Comparison of ENCODE assay signal across 8 mouse cellular contexts in the genomic region with DNA sequence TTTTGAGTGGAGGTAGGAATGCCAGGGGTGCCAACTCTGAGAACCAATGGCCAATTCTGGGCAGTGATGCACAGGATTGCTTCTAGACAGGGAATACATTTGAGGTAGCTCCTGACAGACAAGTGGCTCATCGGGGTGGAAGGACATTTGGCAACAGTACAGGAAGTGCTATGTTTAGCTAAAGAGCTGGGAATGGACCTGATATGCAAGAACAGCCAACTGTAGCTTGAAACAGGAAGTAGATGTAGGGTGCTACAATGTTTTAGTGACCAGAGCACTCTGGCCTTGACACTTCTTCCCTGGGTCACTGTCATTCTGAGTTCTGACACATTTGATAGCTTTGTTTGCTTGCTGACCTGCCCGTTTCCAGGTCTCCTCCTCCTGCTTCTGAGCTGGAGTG. TPM values are rescaled to one million over a fixed set of nuclear protein-coding genes. Genes with fewer than 3 reads are reported as not detected.
DNase-seq lines count a peak whose midpoint lies in the region; ATAC-seq and TF ChIP-seq lines count a peak whose summit lies in the region.
"Had no signal": no experiment of that assay in that cellular context is flagged by ENCODE, and none has a peak within 500 bp of the region (broad histone marks: within the 10 kb centered on the region; RNA-seq: fewer than 3 reads in every experiment).

No protein-coding gene starts in this region.

- peak in 1 of 2 experiments; percentile 3 for DNase-seq in layer of hippocampus, adult 2 months (ENCODE audit: low spot score in 2 of 2)
- no peak for DNase-seq in layer of hippocampus, adult 8-10 months (ENCODE audit: low spot score in 2 of 2)
- DNase-seq in skeletal muscle tissue, adult 2 months (ENCODE audit: low read depth, low spot score): peak; percentile 18
- no peak for DNase-seq in midbrain, embryonic 11.5 days (ENCODE audit: low spot score, missing footprints)
- DNase-seq in left cerebral cortex, postnatal 4 days: no peak

- TF ChIP-seq CTCF in layer of hippocampus, adult 2 months (conservative IDR thresholded peaks at IDR 0.05): no peak

- no peak overlapping the region for H3K4me2 ChIP-seq in midbrain, embryonic 11.5 days
- H3K4me2 ChIP-seq: limb, embryonic 13.5 days had no signal

- H3K4me1 ChIP-seq in brown adipose tissue, adult 24 weeks (ENCODE audit: control insufficient read depth, insufficient read depth, insufficient read length, low read length): peaks cover 8% of the 10 kb centered on the region
- H3K4me1 ChIP-seq in midbrain, embryonic 11.5 days (ENCODE audit: control insufficient read depth, insufficient read depth, low read length): peaks cover 14% of the 10 kb centered on the region

- H3K36me3 ChIP-seq in midbrain, embryonic 11.5 days (ENCODE audit: control insufficient read depth, insufficient read depth, low read length): no peaks in the 10 kb centered on the region
- H3K36me3 ChIP-seq: limb, embryonic 13.5 days had no signal

- peak; percentile 14 to 37; a peak in 1 of 4 replicates for ATAC-seq in hematopoietic stem cell, adult 5-6 weeks (replicated peaks in 1 of 2; ENCODE audit: insufficient read depth in 1 of 2, low FRiP score in 2 of 2, low TSS enrichment in 1 of 2, low read depth in 1 of 2, poor library complexity in 2 of 2, severe bottlenecking in 2 of 2)
- ATAC-seq in midbrain, embryonic 11.5 days (ENCODE audit: low FRiP score): no peak

- intact Hi-C loops in left cerebral cortex, postnatal 4 days (cut with DNase I): no loop called here

- WGBS in midbrain, embryonic 11.5 days: 69% methylated on average over 2 of the region's 2 CpGs

- no peak overlapping the region for H3K9ac ChIP-seq in midbrain, embryonic 11.5 days (ENCODE audit: low read length)
- H3K9ac ChIP-seq: limb, embryonic 13.5 days had no signal

- no peak overlapping the region for H3K4me3 ChIP-seq in layer of hippocampus, adult 2 months
- H3K4me3 ChIP-seq in brown adipose tissue, adult 24 weeks (ENCODE audit: insufficient read depth, low read depth, low read length): no peak overlapping the region
- no peak overlapping the region for H3K4me3 ChIP-seq in midbrain, embryonic 11.5 days (ENCODE audit: low read depth, low read length)
- H3K4me3 ChIP-seq: limb, embryonic 13.5 days had no signal

- peak overlapping the region; percentile 64; the same call in 1 of the 2 replicates for H3K27ac ChIP-seq in layer of hippocampus, adult 2 months
- H3K27ac ChIP-seq in brown adipose tissue, adult 24 weeks (replicated peaks; ENCODE audit: low read depth, low read length): peak overlapping the region; percentile 68
- no peak overlapping the region for H3K27ac ChIP-seq in midbrain, embryonic 11.5 days (ENCODE audit: low read depth, low read length)
- H3K27ac ChIP-seq: limb, embryonic 13.5 days had no signal

- H3K27me3 ChIP-seq in midbrain, embryonic 11.5 days (ENCODE audit: control insufficient read depth, insufficient read depth, low read length): peaks cover 2% of the 10 kb centered on the region; the same call in 1 of the 2 replicates
- H3K27me3 ChIP-seq: limb, embryonic 13.5 days had no signal

- H3K9me3 ChIP-seq in midbrain, embryonic 11.5 days (ENCODE audit: control insufficient read depth, low read length): no peaks in the 10 kb centered on the region
- H3K9me3 ChIP-seq: limb, embryonic 13.5 days had no signal

RNA-seq across cellular contexts. Expression of gene Cdk5r1, which starts 46.0 kb away (rescaled TPM):
- total RNA-seq in layer of hippocampus, adult 2 months (2021): 100 to 1,000 TPM; 218 to 227 TPM
- 100 to 1,000 TPM; 180 to 207 (median 189) TPM for total RNA-seq in layer of hippocampus, adult 8-10 months (2022)
- polyA plus RNA-seq in brown adipose tissue, adult 24 weeks (2012; ENCODE audit: insufficient read depth, insufficient read length, missing spikeins): not detected in 2 replicates
- 1.1 and 4.3 TPM in 2 replicates for total RNA-seq in hematopoietic stem cell, adult 5-6 weeks (2017)
- polyA plus RNA-seq in midbrain, embryonic 11.5 days (2014; fragmentation: Nextera tagmentation; extraction: Ambion mirVana): 16.3 and 16.6 TPM in 2 replicates
- 100 to 1,000 TPM; 380 to 382 TPM for total RNA-seq in left cerebral cortex, postnatal 4 days (2021)

Comparison
In these comparisons a context has a peak if more than half of its experiments do, and no peak if none do; other contexts are left out.
1. RNA of gene Cdk5r1, which starts 46.0 kb away (total RNA-seq): 380 to 382 TPM in left cerebral cortex, postnatal 4 days, 218 to 227 TPM in layer of hippocampus, adult 2 months and 180 to 207 TPM in layer of hippocampus, adult 8-10 months; 1.1 to 4.3 TPM in hematopoietic stem cell, adult 5-6 weeks; every median in the first group is over 10 times any median in the second.